Mouse (Mus musculus) Patski (cell line): ENCODE data around the gene Zswim3. TPM values are rescaled to one million over a fixed set of nuclear protein-coding genes. Genes with fewer than 3 reads are reported as not detected.

Source experiments
- ATAC-seq: fragments of 100-300 bp; one replicate; pipeline ENCODE4 v1.8.0; 2021
- CTCF ChIA-PET: fragments of 350-600 bp; sonication (Branson Sonifier 250); formaldehyde crosslinking; loops from one replicate; lab custom pipeline; 2022; ENCODE audit warnings: inconsistent platforms; lab: Charles Lee
- POLR2A ChIA-PET: fragments of 350-600 bp; sonication (Branson Sonifier 250); formaldehyde crosslinking; loops from one replicate; lab custom pipeline; 2022; ENCODE audit warnings: antibody characterized with exemption, inconsistent platforms; lab: Charles Lee
- DNase-seq: peaks from one replicate; pipeline ENCODE4 v3.0.0-alpha.2; 2011; ENCODE audit warnings: low read depth, low spot score
- H3K27me3 ChIP-seq: fragments of 371-371 bp; one replicate; pipeline ENCODE4 v1.5.1; 2021
- CTCF ChIP-seq: fragments of 100-300 bp; IDR thresholded peaks from one replicate; pipeline ENCODE4 v1.5.1; 2021
- in situ Hi-C: fragments of 300-500 bp; cut with MboI; formaldehyde crosslinking; loops from 3 replicates; pipeline ENCODE4 v1.11.1; 2018; ENCODE audit warnings: low pct_unique_long_range_greater_than_20kb, mixed read lengths
- polyA plus RNA-seq: library from polyadenylated mRNA; unstranded; gene quantifications from one replicate; pipeline ENCODE4 v1.2.3, GENCODE M21; 2021

The Zswim3 gene
- polyA plus RNA-seq: 6.8 TPM

- no peaks in the 10 kb centered on the region for H3K27me3 ChIP-seq
- DNase-seq (peak; percentile 99), ATAC-seq (peak; percentile 90)
- no peak for TF ChIP-seq CTCF
- in situ Hi-C loops: no loop called here
- ChIA-PET POLR2A (interaction anchor here (0.6 to 1.8 kb wide), 4 partner anchors 11 to 29 kb away, joined by 3 to 7 read pairs (median 4); partner anchors contain the start of genes Neurl2 and Zswim1), CTCF (interaction anchor here (1.2 to 5.7 kb wide), 4 partner anchors 11 to 28 kb away, joined by 3 to 53 read pairs (median 10); partner anchors contain the start of genes Ctsa and Zswim1)
Observed at GRCm38 (mm10) chr2:164804533-164805331, at the start of gene Zswim3, which contains the start of gene Acot8. Gene Zswim3 (plus strand): TSS chr2:164805098. Gene Acot8 (minus strand): TSS chr2:164804882.

- POLR2A ChIA-PET: interaction anchor here (1.0 kb wide), 1 partner anchor 10 kb away, joined by 3 read pairs; no protein-coding TSS in a partner anchor
- CTCF ChIA-PET: no interaction called here
- no peak for TF ChIP-seq CTCF
- DNase-seq (no peak), ATAC-seq (no peak)
- H3K27me3 ChIP-seq: no peaks in the 10 kb centered on the region
- in situ Hi-C loops: no loop called here
Observed at GRCm38 (mm10) chr2:164757841-164758240, 47.1 kb upstream of the Zswim3 start.

DNA sequence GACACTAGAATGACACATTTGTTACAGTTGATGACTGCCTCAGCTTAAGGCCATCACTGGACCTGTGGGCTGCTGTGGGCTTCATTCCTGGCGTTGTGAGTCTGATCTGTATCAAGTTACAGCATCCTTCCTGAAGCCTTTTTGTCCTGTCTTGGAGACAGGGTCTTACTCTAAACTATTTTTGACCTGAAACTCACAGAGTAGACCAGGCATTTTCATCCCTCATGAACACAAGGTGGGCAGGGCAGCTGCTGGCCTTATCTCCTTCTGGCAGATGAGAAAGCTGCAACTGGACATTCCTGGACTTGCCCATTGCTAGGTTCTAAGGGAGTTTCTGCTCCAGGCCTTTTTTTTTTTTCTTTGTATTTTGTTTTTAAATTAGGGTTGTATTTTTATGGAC, 46.2 kb upstream of the Zswim3 start:
- ATAC-seq (no peak), DNase-seq (no peak)
- CTCF ChIA-PET: no interaction called here
- POLR2A ChIA-PET: interaction anchor here (1.0 to 1.9 kb wide), 2 partner anchors 9 to 11 kb away, joined by 3 to 5 read pairs; no protein-coding TSS in a partner anchor
- in situ Hi-C loops: no loop called here
- no peak for TF ChIP-seq CTCF
- H3K27me3 ChIP-seq: no peaks in the 10 kb centered on the region

DNA sequence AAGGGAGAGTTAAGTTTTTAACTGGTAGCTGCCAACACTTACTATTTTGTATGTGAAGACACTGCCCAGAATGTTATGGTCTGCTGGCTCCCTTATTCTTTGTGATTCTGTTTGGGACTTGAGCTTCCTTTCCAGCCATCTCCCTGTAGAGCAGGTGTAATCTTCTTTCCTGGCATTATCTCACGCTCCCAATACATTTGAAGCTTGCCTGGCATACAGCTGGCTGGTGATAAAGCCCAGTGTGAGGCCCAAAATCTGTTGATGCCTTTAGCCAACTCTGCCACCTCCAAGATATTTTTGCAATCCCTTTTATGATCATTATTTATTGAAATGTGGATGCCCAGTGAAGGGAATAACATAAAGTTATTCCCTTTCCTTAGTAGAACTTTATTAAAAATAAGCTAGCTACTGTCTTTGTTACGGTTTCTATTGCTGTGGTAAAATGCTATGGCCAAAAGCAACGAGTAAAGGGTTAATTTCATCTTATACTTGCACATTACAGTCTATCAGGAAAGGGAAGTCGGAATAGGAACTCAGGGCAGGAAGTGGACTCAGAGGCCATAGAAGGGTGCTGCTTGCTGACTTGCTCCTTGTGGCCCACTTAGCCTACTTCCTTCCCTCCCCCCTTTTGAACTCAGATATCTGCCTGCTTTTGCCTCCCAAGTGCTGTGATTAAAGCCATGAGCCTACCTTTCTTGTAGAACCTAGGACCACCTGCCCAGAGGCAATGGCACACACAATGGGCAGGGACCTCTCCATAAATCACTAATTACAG, 44.7 kb upstream of the Zswim3 start:
- H3K27me3 ChIP-seq: no peaks in the 10 kb centered on the region
- ChIA-PET POLR2A (interaction anchor here (1.9 kb wide), 2 partner anchors 10 to 14 kb away, joined by 5 read pairs; partner anchors contain the start of genes Dnttip1 and Wfdc3), CTCF (interaction anchor here (1.0 kb wide), 1 partner anchor 11 kb away, joined by 3 read pairs; no protein-coding TSS in a partner anchor)
- DNase-seq (no peak), ATAC-seq (no peak)
- no peak for TF ChIP-seq CTCF
- in situ Hi-C loops: no loop called here

DNA sequence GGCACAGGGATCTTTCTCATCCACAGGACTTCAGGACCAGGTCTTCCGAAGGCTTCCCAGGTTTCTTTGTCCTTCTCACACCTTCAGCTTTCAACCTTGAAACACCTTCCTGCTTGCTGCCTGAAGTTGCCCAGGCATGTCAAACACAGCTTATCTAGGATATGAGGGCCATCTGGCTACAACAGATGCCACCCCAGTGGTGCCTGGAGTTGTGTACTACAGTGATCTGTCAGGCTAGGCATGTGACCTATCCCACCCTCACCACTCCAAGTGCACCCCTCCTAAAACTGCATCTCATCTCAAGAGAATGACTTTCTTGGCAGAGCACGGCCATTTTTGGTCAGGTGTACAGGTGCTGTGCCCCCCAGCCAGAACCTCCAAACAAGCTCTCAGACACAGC, 43.4 kb upstream of the Zswim3 start:
- POLR2A ChIA-PET: interaction anchor here (1.9 kb wide), 1 partner anchor 15 kb away, joined by 5 read pairs; the partner anchor contains the start of genes Dnttip1 and Wfdc3
- H3K27me3 ChIP-seq: no peaks in the 10 kb centered on the region
- DNase-seq: no peak
- CTCF ChIA-PET: no interaction called here
- in situ Hi-C loops: no loop called here
- no peak for ATAC-seq
- TF ChIP-seq CTCF: no peak

DNA sequence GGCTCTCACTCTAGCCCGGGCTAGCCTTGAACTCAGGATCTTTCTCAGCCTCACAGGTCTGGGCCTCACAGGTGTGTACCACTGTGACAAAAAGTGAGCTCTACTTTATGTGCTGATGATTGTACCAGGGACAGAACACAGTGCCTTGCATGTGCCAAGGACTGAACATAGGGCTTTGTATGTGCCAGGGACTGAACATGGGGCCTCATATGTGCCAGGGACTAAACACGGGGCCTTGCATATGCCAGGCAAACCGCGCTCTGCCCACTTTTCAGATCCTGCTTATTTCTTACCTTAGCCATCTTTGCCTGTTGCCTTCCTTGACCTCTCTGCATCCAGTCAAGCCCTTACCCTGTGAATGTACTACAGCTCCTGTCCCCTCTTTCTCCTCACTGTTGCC, 42.9 kb upstream of the Zswim3 start:
- in situ Hi-C loops: no loop called here
- no peak for DNase-seq
- ChIA-PET CTCF (interaction anchor here (1.3 kb wide), 1 partner anchor 32 kb away, joined by 4 read pairs; no protein-coding TSS in a partner anchor), POLR2A (no interaction called here)
- H3K27me3 ChIP-seq: no peaks in the 10 kb centered on the region
- ATAC-seq: no peak
- TF ChIP-seq CTCF: no peak

DNA sequence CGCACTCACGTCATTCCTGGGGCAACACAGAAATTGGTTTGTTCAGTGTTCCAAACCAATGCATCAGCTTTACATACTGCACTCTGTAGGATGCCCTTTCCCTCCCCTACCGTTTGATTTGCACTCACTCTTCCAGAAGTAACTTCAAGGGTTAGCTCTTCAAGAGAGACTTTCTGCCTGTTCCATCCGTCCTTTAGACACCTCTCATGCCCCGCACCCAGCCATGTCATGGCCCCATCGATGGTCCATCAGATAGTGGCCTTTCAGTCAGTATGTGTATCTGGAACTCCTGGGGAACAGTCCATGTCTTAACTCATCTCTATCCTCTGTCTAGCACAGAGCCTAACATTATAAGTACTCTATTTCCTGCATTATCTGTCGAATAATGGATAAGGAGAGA, 42.3 kb upstream of the Zswim3 start:
- no peaks in the 10 kb centered on the region for H3K27me3 ChIP-seq
- DNase-seq (no peak), ATAC-seq (no peak)
- TF ChIP-seq CTCF: no peak
- ChIA-PET POLR2A (no interaction called here), CTCF (interaction anchor here (1.3 kb wide), 1 partner anchor 32 kb away, joined by 4 read pairs; no protein-coding TSS in a partner anchor)
- in situ Hi-C loops: no loop called here

DNA sequence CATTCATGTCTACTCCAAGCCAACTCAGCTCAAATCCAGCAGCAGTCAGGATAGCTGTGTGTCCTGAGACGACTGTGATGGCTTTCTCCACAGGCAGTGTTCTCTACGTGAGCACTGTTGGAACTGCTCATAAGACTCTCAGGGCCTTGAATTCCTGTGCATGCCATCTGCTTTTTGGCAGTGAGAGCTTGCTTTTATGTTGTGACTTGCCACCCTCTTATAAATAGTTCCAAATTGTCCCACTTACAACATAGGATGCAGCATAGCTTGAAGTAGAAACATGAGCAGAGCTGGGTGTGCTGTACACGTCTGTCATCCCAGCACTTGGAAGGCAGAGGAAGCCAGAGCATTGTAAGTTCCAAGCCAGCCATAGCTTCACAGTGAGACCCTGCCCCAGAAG, 39.1 kb upstream of the Zswim3 start:
- no peak for TF ChIP-seq CTCF
- no peak for DNase-seq
- ChIA-PET POLR2A (no interaction called here), CTCF (no interaction called here)
- in situ Hi-C loops: no loop called here
- no peaks in the 10 kb centered on the region for H3K27me3 ChIP-seq
- no peak for ATAC-seq

GRCm38 (mm10) chr2:164767812-164768540, 36.9 kb upstream of the Zswim3 start:
- ATAC-seq (no peak), DNase-seq (no peak)
- TF ChIP-seq CTCF: no peak
- in situ Hi-C loops: no loop called here
- no peaks in the 10 kb centered on the region for H3K27me3 ChIP-seq
- ChIA-PET CTCF (interaction anchor here (1.1 kb wide), 1 partner anchor 16 kb away, joined by 4 read pairs; no protein-coding TSS in a partner anchor), POLR2A (interaction anchor here (0.8 to 2.1 kb wide), 2 partner anchors 9 to 127 kb away, joined by 4 to 5 read pairs; no protein-coding TSS in a partner anchor)
